Mouse (Mus musculus): ENCODE measurements around the gene Ccnc.
"Not testable (repeated sequence)": the region's sequence is repeated elsewhere in the genome, so short reads cannot be mapped to it uniquely, and the experiment has no call there.

Gene Ccnc

DNA sequence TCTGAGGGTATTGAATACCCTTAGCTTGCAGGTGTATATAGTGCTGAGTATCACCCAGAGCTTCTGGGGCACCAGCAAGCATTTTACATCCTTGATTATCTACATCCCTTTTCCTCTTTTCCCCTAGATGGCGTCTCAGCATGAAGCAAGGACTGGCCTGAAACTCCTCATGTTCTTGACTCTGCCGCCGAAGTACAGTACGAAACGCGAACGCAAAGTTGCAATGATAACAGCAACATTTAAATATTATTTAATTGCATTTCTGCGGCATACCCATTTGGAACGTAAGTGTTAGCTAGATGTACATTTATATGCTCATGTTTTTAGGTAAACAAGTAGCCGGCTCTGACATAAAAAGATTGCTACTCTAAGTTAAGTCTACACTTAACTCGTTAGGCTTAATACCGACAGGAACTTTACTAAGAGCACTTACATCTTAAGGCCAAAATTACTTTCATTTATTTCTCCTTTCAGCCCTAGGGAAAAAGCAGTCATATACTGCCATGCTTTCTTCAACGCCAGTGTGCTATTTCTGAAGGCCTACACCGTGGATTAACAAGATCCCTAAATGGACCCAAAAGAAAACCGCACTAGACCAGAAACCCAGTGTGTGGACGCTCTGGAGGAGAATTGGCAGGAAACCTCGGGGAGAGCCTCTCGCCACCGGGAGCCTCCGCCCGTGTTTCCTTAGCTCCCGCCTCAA is 438 bp upstream of the Ccnc start:
- DNase-seq: peak; percentile 43

DNA sequence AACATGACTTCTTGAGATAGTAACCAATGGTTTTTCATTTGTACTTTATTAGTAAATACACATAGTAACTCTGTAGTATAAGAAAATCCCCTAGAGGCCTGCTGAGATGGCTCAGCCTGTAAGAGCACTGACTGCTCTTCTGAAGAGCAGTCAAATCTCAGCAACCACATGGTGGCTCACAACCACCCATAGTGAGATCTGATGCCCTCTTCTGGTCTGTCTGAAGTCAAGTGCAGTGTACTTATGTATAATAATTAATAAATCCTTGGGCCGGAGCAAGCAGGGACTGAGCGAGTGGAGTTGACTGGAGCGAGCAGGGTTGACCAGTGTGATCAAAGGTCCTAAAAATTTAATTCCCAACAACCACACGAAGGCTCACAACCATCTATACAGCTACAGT is 11.7 kb downstream of the Ccnc start:
- DNase-seq: peak; percentile 13

DNA sequence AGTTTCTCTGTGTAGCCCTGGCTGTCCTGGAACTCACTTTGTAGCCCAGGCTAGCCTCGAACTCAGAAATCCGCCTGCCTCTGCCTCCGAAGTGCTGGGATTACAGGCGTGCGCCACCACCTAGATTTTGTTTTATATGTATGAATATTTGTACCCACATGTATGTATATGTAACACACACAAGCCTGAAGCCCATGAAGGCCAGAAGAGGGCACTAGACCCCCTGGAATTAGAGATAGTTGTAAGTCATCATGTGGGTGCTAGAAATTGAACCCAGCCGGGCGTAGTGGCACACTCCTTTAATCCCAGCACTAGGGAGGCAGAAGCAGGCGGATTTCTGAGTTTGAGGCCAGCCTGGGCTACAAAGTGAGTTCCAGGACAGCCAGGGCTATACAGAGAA is 16.6 kb downstream of the Ccnc start:
- not testable (repeated sequence) for DNase-seq

DNA sequence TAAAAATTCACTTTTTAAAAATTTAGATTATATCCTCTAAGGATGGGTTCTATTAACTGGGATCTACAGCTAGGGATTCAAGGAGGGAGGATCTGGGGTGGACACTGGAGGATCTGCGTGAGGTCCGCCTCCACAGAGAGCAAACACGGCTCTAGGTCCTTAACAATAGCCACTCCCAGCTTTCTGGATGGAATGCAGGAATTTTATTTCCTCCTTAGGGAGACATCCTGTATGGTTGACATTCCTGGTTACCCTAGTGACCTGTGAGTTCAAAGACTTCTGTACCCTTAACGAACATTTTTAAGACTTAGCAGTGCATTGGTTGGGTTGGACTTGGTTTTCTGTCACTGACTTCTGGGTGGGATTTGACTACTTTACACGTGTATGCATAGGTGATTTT is 18.2 kb downstream of the Ccnc start:
- DNase-seq: no peak

DNA sequence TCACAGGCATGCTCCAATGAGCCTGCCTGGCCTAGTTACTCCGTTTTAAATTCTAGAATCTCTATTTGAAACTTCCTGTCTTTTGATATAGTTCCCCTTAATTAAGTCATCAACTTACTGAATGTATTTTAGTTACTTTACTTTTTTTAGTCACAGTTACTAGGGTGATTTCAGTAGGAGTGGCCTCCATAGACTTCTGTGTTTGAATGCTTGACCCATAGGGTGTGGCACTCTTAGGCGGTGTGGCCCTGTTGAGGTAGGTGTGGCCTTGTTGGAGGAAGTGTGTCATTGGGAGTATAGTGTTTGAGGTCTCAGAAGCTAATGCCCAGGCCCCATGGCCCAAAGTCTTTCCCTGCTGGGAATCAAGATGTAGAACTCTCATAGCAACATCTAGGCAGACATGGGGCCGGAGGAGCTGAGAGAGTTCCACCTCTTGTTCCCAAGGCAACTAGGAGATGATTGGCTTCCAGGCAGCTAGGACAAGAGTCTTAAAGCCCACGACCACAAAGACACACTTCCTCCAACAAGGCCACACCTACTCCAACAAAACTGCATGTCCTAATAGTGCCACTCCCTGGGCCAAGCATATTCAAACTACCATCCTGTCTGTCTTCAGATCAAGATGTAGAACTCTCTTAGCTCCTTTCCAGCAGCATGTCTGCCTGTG is 27.8 kb downstream of the Ccnc start:
- no peak for DNase-seq

DNA sequence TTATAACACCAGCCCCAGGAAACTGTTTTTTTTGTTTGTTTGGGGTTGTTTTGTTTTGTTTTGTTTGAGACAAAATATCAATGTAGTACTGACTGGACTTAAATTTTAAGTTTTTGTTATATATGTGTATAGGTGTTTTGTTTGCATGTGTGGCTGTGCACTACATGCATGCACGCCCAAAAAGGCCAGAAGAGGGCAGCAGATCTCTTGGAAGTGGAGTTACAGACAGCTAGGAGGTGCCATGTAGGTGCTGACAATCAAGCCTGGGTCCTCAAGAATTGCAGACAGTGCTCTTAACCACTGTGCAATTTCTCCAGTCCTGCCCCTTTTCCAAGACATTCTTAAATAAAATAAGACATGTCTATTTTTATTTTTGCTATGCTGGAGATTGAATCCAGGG is 31.4 kb downstream of the Ccnc start:
- no peak for DNase-seq

DNA sequence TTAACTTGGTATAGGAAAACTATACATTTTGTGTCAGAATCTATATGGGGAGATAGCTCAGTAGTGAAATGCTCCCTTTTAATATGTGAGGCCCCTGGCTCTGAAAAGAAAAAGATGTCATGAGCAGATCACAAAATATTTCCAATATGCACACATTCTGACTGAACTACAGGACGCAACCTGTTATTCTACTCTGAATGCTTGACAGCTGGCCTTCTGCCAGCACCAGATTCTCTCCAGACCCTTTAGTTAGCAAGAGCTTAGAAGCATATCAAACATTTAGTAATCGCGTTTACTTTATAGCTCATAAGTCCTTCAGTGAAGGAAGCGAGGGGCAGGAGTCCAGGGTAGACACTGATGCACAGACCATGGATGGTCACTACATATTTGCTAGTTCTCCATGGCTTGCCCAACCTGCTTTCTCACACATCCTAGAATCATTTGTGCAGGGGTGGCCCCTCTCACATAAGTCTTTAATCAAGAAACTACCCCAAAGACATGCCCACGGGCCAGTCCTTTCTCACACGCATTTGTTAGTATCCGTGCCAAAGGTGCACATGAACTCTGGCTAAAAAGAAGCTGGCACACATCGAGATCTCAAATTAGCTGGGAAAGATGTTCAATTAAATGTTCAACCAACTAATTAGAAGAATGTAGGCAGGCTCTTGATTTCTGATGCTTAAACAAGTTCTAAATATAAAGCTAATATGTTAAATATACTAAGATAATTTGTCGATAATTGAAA is 34.1 kb downstream of the Ccnc start:
- DNase-seq: no peak

DNA sequence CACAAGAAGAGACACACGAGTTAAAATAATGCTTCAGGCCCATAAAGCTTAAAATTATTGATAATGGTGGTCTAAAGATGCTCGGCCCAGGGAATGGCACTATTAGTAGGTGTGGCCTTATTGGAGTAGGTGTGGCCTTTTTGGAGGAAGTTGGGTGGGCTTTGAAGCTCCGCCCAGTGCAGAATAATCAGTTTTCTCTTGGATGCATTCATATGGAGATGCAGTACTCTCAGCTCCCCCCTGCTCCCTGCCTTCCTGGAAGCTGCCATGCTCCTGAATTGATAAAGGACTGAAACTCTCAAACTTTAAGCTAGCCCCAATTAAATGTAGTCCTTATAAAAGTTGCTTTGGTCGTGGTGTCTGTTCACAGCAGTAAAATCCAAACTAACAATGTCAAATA is 36.3 kb downstream of the Ccnc start:
- DNase-seq: no peak

DNA sequence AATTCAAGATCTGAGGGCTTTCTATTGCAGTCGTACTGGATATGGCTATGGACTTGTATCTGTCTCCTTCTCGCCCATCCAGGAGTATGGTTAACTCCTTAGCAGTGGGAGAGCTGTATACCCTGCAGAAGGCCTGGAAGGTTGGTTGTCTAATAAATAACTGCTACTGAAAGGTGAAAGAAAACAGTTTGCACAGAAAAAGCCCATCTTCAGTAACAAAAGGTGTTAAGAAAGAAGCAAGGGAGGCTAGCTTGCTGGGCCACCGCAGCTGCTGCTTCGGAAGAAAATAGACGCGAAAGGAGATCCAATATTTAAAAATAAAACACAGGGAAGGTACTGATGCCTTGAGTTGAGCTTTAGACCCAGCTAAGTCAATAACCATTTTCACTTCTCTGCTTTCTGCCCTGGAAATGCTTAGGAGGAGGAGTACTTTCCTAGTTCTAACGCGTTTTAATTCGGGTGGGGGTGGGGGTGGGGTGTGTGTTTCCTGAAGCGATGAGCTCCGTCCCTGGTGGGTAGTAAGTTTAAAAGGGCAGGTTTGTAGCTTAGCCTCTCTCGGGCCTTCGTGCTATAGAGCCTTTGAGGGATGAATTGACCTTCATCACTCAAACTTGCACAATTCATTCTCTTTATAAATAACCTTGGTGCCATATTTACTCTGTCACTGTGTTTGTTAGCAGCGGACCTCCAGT is 38.8 kb downstream of the Ccnc start:
- DNase-seq: no peak

DNA sequence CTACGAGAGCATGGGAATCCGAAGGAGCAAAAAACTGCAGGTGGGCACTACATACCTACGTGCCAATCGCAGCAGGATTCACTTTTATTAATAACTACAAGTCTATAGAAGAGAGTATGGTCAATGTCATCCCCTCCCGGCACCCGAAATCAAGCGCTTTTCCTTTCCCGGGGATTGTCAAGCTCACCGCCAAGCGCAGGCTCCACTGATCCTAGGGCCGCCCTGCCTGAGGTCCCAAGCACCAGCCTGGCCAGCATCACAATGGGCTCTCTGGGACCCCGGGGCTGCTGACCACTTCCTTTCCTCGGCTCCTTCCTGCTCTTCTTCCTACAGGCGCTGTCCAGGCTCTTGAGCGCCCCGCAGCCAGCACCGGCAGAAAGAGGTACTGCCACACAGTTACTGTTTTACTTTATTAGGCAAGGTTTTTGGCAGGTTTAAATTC is 39.4 kb downstream of the Ccnc start, which contains the start of the genes Usp45 and Tstd3:
TSS of gene Usp45 (plus strand) at position 294 of the 442 bp plus-strand sequence.
TSS of gene Tstd3 (minus strand) at position 350 of the 442 bp plus-strand sequence.
- DNase-seq: peak; percentile 86

DNA sequence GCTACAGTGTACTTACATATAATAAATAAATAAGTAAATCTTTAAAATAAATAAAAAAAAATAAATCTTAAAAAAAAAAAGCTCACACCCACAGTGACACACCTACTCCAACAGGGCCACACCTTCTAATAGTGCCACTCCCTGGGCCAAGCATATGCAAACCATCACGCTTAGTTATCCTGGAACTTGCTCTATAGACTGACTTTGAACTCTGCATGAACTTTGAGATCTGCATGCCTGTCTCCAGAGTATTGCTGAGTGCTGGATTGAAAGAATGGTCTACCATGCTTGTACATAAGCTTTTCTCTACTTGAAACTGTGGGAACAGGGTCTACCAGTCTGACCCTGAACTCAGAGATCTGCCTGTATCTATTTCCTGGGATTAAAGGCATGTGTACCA is 43.6 kb downstream of the Ccnc start:
- DNase-seq: no peak

DNA sequence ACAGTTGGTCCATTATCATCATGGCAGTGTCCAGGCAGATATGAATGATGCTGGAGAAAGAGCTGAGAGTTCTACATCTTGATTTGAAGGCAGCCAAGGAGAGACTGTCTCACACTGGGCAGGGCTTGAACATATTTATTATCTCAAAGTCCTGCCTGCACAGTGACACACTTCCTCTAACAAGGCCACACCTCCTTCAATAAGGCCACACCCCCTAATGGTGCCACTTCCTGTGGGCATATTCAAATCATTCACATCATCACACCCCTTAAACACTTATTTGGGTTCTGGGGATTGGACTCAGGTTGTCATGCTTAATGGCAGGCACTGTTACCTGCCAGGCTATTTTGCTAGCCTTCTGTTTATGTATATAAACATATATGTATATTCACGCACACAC is 44.8 kb downstream of the Ccnc start:
- no peak for DNase-seq

DNA sequence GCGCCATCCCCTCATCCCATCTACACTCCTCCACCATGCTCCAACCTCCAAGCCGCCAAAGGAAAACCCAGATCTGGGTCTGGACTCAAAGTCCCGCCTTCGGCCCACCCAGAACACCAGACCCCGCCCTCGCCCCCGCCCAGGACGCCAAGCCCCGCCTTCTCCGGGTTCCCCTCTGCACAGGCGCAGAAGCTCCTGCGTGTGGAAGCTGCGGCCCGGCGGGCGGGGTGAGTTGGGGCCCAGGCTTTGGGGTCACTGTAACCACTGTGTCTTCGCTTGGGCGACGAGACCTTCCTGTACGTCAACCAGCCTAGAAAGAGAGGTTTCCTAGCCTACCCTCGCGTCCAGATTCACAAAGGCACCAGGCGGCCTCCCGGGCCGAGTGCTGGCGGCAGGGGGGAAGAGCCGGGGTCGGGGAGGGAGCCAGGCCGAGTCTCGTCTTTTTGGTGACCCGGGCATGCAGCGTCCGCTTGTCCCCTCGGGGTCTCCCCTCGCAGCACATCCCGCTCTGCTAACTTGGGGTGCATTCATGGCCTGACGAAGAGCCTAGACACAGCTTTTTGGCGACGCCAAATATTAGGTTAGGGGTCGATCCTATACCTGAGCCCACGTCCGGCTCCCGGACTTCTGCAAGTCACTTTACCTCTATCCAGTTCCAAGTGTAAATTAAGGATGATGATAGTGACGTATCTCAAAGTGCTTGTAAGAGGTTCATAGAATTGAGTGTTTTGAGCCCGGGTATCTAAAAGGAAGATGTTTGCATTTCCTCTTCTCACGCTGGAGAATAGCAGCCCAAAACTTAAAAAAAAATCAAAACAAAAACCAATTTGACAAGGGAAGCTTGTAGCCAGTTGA is 48.8 kb downstream of the Ccnc start:
- DNase-seq: peak; percentile 95

DNA sequence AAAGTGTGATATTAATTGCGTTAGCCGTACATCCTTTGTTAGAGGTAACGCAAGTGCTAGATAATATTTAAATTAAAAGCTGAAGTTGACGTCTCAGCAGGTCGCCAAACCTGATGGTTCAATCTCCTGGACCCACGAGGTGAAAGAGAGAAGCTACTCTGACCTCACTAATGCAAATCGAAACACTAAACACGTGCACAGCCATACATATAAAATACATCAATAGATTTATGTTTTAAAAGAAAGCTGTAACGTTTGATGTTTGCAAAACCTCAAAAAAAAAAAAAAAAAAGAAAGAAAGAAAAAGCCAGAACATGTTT is 49.4 kb downstream of the Ccnc start:
- DNase-seq: no peak

DNA sequence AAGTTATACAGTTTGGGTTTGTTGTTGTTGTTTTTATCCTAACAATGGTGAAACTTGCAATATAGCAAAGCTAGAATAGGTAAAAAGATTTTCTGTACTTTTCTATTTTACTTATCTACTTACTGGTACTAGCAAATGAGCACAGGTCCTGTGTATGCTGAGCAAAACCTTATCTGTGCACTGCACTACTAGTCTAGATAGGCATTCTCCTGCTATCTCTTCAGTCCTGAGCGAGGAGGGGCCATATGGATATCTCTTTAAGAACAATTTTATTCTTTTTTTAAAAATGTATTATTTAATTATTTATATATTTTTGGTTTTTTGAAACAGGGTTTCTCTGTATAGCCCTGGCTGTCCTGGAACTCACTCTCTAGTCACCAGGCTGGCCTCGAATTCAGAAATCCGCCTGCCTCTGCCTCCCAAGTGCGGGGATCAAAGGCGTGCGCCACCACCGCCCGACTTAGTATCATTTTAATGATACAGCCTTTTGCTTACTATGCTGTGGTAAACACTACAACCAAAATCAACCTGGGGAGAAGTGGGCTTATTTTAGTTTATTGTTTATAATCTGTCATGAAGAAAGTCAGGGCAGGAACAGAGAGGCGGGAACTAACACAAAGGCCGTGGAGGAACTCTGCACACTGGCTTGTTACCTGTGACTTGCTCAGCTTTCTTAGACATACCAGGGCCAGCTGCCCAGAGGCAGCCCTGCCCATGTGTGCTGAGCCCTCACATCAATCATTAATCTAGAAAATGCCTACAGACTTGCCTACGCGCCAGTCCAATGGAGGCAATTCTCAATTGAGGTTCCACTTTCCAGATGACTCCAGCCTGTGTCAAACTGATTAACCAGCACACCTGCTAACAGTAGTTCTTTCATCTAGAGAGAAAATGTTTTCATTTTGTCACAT is 53.6 kb downstream of the Ccnc start:
- peak; percentile 34 for DNase-seq

DNA sequence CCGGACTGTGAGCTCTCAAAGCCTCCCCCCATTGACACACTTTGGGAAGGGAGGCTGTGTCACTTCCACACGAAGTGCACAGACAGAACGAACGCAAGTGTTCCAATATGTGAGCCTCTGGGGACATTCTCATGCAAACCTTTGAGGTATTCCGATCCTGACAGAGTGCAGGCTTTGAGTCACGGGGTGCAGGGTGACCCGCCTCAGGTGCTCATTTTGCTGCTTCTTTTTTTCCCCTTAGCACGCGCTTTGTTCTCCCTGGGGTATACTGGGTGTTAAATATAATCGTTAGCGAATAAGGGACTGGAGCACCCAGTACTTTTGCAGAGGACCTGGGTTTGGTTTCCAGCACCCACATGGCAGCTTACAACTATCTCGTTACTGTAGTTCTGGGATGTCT is 58.8 kb downstream of the Ccnc start:
- no peak for DNase-seq

DNA sequence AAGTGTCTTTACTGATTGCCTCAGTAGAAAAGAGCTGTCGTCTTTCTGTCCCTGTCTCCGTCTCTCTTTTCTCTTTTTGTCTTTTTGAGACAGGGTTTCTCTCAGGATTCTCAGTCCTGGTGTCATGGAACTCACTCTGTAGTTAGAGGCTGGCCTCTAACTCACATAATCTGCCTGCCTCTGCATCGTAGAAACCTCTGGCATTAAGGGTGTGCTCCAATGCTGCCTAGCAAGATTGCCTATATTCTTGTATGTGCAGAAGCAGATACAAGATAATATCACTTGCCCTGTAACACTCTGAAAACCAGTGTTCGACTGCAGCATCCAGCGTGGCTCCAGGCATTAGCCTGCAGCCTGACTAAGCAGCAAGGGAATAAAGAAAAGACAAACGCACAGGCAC is 61.4 kb downstream of the Ccnc start:
- no peak for DNase-seq

DNA sequence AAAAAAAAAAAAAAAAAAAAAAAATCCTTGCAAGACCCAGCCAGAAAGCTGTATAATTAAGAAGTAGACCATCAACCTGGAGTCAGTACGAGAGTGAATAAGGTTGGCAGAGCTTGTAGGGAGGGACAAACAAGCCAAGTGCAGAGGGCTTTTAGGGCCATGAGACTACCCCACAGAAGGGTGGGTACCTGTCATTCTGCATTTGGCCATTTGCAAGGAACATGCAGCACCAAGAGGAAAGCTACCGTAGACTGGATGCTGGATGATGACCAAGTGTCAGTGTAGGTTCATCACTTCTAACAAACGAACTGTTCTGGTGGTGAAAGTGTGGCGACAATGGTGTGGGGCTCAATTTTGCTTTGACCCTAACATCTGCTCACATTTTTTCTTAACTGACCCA is 62.3 kb downstream of the Ccnc start:
- no peak for DNase-seq

DNA sequence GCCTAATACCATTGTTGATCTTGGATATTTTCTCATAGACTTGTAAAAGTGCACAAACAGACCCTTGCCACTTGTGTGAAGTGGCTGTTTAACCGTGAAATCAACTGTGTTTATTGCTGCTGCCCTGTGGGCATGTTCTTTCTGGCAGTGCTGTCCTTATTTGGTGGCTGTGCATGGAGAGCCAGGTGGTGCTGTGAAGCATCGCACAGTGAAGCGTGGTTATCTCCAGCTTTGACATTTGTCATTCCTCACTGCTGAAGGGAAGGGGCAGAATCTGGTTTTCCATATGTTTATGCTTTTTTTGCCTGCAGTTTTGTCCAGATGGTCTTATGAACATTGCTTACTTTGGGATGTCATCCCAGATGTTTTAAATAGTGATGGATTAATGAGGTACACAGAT is 66.1 kb downstream of the Ccnc start:
- DNase-seq: no peak

DNA sequence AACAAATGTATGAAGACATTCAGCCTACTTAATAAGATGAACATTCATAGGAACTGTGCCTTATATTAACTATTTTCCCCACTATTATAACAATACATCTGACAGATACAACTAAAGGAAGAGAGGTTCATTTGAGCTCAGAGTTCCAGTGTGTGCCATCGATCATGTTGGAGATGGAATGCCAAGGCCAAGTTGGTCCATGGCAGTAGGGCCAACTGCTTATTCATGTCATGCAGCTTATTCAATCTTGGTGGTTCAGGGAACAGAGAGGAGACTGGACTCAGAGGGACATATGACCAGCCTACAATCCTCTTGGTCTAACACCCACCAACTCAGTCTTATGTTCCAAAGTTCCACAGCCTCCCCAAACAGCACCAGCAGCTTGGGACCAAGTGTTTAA is 73.5 kb downstream of the Ccnc start:
- no peak for DNase-seq

DNA sequence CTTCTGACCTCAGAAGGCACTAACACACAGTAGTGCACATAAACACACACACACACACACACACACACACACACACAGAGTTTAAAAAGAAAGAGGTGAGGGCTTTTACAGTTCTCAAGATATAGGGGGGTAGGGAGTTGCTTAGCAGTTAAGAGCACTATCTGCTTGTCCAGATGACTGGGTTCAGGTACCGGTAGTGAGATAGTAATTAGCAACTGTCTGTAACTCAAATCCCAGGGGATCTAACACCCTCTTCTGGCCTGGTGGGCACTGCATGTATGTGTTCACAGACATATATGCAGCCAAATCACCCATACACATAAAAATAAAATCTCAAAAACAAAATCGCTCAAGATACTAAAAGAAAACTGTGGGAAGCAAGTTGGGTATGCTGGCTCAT is 74.1 kb downstream of the Ccnc start:
- DNase-seq: no peak
